Mouse (Mus musculus) mammary gland, adult 2 months (tissue): ENCODE data around the gene Gm2244. TPM values are rescaled to one million over a fixed set of nuclear protein-coding genes. Genes with fewer than 3 reads are reported as not detected.

Experiments used
- polyA plus RNA-seq: library from polyadenylated mRNA; depleted of rRNA; stranded (reverse); fragments of >200 nt; gene quantifications from 2 replicates; pipeline ENCODE4 v1.2.3, GENCODE M21; 2012; ENCODE audit warnings: low replicate concordance; rRNA removed

Gm2244 gene
- not detected in 2 replicates for polyA plus RNA-seq

DNA sequence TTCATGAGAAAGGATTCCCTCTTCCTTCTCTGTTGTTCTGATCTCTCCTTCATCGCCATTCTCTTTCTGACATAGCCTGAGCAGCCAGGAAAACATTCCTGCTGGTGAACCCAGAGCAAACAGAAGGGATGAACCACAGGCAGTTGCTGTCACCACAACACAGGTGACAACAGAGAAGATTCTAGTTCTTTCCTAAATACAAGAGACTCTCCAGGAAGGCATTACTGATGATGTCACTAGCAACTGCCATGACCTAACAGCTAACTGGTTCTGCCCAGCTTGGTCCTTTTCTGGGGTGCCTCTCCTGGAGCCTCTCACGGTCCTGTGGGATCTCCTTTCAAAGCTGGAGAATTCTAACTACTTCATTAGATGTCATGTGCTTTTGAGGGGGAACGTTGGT, at the start of gene Gm2244:
Gm2244 (minus strand) TSS at position 101 of the 400 bp plus-strand sequence.

DNA sequence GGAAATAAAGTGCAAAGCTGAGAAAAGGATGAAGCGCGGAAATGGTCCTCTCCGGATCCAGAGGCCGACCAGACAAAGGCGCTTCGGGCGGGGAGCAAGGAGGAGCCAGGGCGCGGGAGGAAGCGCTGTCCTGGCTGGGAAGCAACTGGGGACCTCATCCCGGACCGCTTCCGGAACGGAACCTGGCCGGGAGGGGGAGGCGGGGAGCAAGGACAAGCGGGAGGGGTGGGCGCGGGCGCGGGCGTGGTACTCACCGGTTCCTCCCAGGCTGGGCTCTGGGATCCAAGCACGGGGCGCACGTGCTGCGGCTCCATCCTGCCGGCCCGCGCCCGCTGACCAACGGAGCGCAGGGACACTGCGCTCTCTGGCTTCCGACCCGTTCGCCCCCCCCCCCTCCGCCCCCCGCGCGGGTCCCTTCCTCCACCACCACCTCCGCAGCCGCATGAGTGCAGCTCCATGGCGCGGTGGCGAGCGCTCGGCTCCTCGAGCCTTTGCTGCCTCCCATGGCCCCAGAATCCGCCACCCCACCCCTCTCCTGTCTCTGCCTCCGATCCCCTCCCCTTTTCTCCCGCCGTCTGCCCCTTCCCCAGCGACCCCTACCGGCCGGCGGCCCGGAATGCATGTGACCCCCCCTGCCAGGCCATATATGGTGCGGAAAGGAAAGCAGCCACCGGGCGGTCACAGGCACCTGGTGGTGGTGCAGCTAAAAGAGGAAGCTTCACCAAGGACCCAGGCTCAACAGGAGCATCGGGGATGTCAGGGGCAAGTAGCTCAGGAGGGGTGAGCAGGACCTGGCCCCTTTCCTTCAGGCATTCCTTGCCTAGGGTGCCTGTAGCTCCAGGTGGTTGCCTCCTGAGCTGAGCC, 35.3 kb upstream of the Gm2244 start, which contains the start of gene Gm2237:
Gm2237 (minus strand) TSS at position 332 of the 864 bp plus-strand sequence.

Other genes with a start within 250 kb of the Gm2244 start
- gene Gm21738, start 131.0 kb downstream of the Gm2244 start, polyA plus RNA-seq, result not detected in 2 replicates
- gene Gm2237, start 35.2 kb upstream of the Gm2244 start, polyA plus RNA-seq, result 0.25 and 0.88 TPM in 2 replicates
- not detected in 2 replicates for gene Gm5458, start 52.6 kb upstream of the Gm2244 start, polyA plus RNA-seq
- gene Nid2, start 201.3 kb upstream of the Gm2244 start, polyA plus RNA-seq, result 29.0 and 34.6 TPM in 2 replicates